Mouse (Mus musculus) heart, adult 2 months (tissue): Measurements from ENCODE around the gene Grhpr. TPM values are rescaled to one million over a fixed set of nuclear protein-coding genes. Genes with fewer than 3 reads are reported as not detected.
"Not testable (repeated sequence)": the region's sequence is repeated elsewhere in the genome, so short reads cannot be mapped to it uniquely, and the experiment has no call there.

Experiments
- DNase-seq, 2 experiments: peaks; one replicate each; pipeline ENCODE4 v3.0.0; 2021
- H3K27ac ChIP-seq: fragments of 200-600 bp; 2 replicates; pipeline ENCODE4 v1.8.1; 2022
- H3K27me3 ChIP-seq: fragments of 200-500 bp; 2 replicates; pipeline ENCODE4 v1.6.1; 2012; ENCODE audit warnings: mild to moderate bottlenecking, low read length, inconsistent platforms, mixed read lengths; ENCODE audit not compliant: control insufficient read depth, insufficient read depth
- H3K36me3 ChIP-seq: fragments of 200-500 bp; 2 replicates; pipeline ENCODE4 v1.6.1; 2012; ENCODE audit warnings: low read length, inconsistent platforms; ENCODE audit not compliant: control insufficient read depth, insufficient read depth
- H3K4me1 ChIP-seq: fragments of 200-500 bp; 2 replicates; pipeline ENCODE4 v1.6.1; 2011; ENCODE audit warnings: low read length; ENCODE audit not compliant: control insufficient read depth, insufficient read depth
- H3K4me3 ChIP-seq: fragments of 200-600 bp; 2 replicates; pipeline ENCODE4 v1.8.1; 2022
- H3K79me2 ChIP-seq: fragments of 200-500 bp; replicated peaks from 2 replicates; pipeline ENCODE4 v1.6.1; 2012; ENCODE audit warnings: mild to moderate bottlenecking, inconsistent platforms, low read length, moderate library complexity, mixed read lengths; ENCODE audit not compliant: control insufficient read depth, insufficient read depth
- H3K9ac ChIP-seq: fragments of 200-500 bp; 2 replicates; pipeline ENCODE4 v1.6.1; 2012; ENCODE audit warnings: low read depth, mild to moderate bottlenecking, control low read depth, inconsistent platforms, low read length, mixed read lengths
- CTCF ChIP-seq: fragments of 200-600 bp; IDR thresholded peaks from 2 replicates; pipeline ENCODE4 v1.8.1; 2022; ENCODE audit warnings: antibody characterized with exemption, mild to moderate bottlenecking, moderate library complexity
- EP300 ChIP-seq: fragments of 200-500 bp; IDR thresholded peaks from 2 replicates; pipeline ENCODE4 v1.6.1; 2011; ENCODE audit warnings: low read depth, low read length, control low read depth; ENCODE audit not compliant: insufficient read depth
- POLR2A ChIP-seq: fragments of 200-500 bp; IDR thresholded peaks from 2 replicates; pipeline ENCODE4 v1.6.1; 2011; ENCODE audit warnings: mild to moderate bottlenecking, low read depth, low read length, control low read depth; ENCODE audit not compliant: insufficient read depth
- WGBS: fragments of 180-500 bp; shearing (Covaris S2); methylation state at CpG from one replicate; pipeline ENCODE4 v1.1.7; 2018; 5-methylcytosine and 5-hydroxymethylcytosine counted together
- intact Hi-C: fragments of 180-260 bp; cut with DNase I; formaldehyde crosslinking; loops from one replicate; pipeline ENCODE4 v1.15.1; 2025
- polyA plus RNA-seq: library from polyadenylated mRNA; depleted of rRNA; stranded (reverse); fragments of >200 nt; gene quantifications from 2 replicates; pipeline ENCODE4 v1.2.3, GENCODE M21; 2012
- total RNA-seq, 2 experiments: library from RNA; stranded (reverse); gene quantifications; 2 replicates each; pipeline ENCODE4 v1.2.3; 2021

The Grhpr gene
- total and polyA plus RNA-seq, 3 experiments = 32.2 to 66.6 (median 38.4) TPM

GRCm38 (mm10) chr4:44942237-44942636 is 39.0 kb upstream of the Grhpr start:
- Histone ChIP-seq H3K9ac (no peak overlapping the region), H3K4me1 (no peaks in the 10 kb centered on the region), H3K4me3 (no peak overlapping the region), H3K79me2 (no peaks in the 10 kb centered on the region), H3K36me3 (no peaks in the 10 kb centered on the region), H3K27me3 (no peaks in the 10 kb centered on the region), H3K27ac (no peak overlapping the region)
- TF ChIP-seq EP300 (no peak), CTCF (no peak), POLR2A (no peak)
- 84% methylated on average over 1 of the region's 1 CpGs for WGBS
- DNase-seq = no peak
- intact Hi-C loops = no loop called here

- no peaks in the 10 kb centered on the region for H3K36me3 ChIP-seq
- no peak overlapping the region for H3K27ac ChIP-seq
- H3K9ac ChIP-seq = no peak overlapping the region
- intact Hi-C loops = no loop called here
- no peak overlapping the region for H3K4me3 ChIP-seq
- H3K27me3 ChIP-seq = no peaks in the 10 kb centered on the region
- TF ChIP-seq CTCF = no peak
- no peak for TF ChIP-seq POLR2A
- no peak for TF ChIP-seq EP300
- no peak for DNase-seq
- no peaks in the 10 kb centered on the region for H3K79me2 ChIP-seq
- no peaks in the 10 kb centered on the region for H3K4me1 ChIP-seq
- 83% methylated on average over 6 of the region's 6 CpGs for WGBS
These were observed 37.7 kb upstream of the Grhpr start for GRCm38 (mm10) chr4:44943480-44943879.

GRCm38 (mm10) chr4:44944426-44945075 is 36.6 kb upstream of the Grhpr start:
- TF ChIP-seq EP300 (no peak), CTCF (no peak), POLR2A (no peak)
- intact Hi-C loops = no loop called here
- Histone ChIP-seq H3K9ac (no peak overlapping the region), H3K27me3 (no peaks in the 10 kb centered on the region), H3K4me1 (no peaks in the 10 kb centered on the region), H3K79me2 (no peaks in the 10 kb centered on the region), H3K36me3 (no peaks in the 10 kb centered on the region), H3K4me3 (no peak overlapping the region), H3K27ac (no peak overlapping the region)
- no peak for DNase-seq
- WGBS = 79% methylated on average over 10 of the region's 10 CpGs

GRCm38 (mm10) chr4:44946126-44946525 is 35.1 kb upstream of the Grhpr start:
- H3K79me2 ChIP-seq, H3K27me3 ChIP-seq, DNase-seq, H3K36me3 ChIP-seq, intact Hi-C loops, H3K4me1 ChIP-seq, H3K27ac ChIP-seq, H3K9ac ChIP-seq, H3K4me3 ChIP-seq: not testable (repeated sequence)
- 98% methylated on average over 2 of the region's 2 CpGs for whole genome bisulfite sequencing

GRCm38 (mm10) chr4:44947464-44947863 is 33.7 kb upstream of the Grhpr start:
- intact Hi-C loops = no loop called here
- Histone ChIP-seq H3K9ac (no peak overlapping the region), H3K79me2 (no peaks in the 10 kb centered on the region), H3K36me3 (no peaks in the 10 kb centered on the region), H3K4me1 (no peaks in the 10 kb centered on the region), H3K4me3 (no peak overlapping the region), H3K27me3 (no peaks in the 10 kb centered on the region), H3K27ac (no peak overlapping the region)
- no peak for DNase-seq
- 76% methylated on average over 5 of the region's 5 CpGs for WGBS
- no peak for TF ChIP-seq POLR2A
- TF ChIP-seq CTCF = no peak
- TF ChIP-seq EP300 = no peak

- H3K36me3 ChIP-seq = no peaks in the 10 kb centered on the region
- WGBS = 89% methylated on average over 1 of the region's 1 CpGs
- intact Hi-C loops = no loop called here
- H3K9ac ChIP-seq = no peak overlapping the region
- no peaks in the 10 kb centered on the region for H3K27me3 ChIP-seq
- TF ChIP-seq CTCF (no peak), POLR2A (no peak), EP300 (no peak)
- no peaks in the 10 kb centered on the region for H3K4me1 ChIP-seq
- H3K79me2 ChIP-seq = no peaks in the 10 kb centered on the region
- H3K4me3 ChIP-seq = no peak overlapping the region
- DNase-seq = no peak
- H3K27ac ChIP-seq = no peak overlapping the region
These were observed 32.9 kb upstream of the Grhpr start for GRCm38 (mm10) chr4:44948314-44948713.
